Mouse (Mus musculus) left cerebral cortex, adult 2 months (tissue): ENCODE results near the gene Paxip1. TPM values are rescaled to one million over a fixed set of nuclear protein-coding genes. Genes with fewer than 3 reads are reported as not detected.

Source experiments
- DNase-seq, 2 experiments: peaks; one replicate each; pipeline ENCODE4 v3.0.0; 2021 to 2022; ENCODE audit warnings: low spot score in 2 of 2, mixed read lengths in 1 of 2; ENCODE audit errors: extremely low spot score in 1 of 2
- H3K27ac ChIP-seq: fragments of 200-600 bp; 2 replicates; pipeline ENCODE4 v1.8.1; 2022
- H3K4me3 ChIP-seq: fragments of 200-600 bp; 2 replicates; pipeline ENCODE4 v1.8.1; 2022
- CTCF ChIP-seq: fragments of 200-600 bp; IDR thresholded peaks from 2 replicates; pipeline ENCODE4 v1.8.1; 2022; ENCODE audit warnings: antibody characterized with exemption, mild to moderate bottlenecking, moderate library complexity
- intact Hi-C: fragments of 180-260 bp; cut with DNase I; formaldehyde crosslinking; loops from one replicate; pipeline ENCODE4 v1.15.1; 2025
- long read RNA-seq, 2 experiments: library from polyadenylated mRNA; stranded (forward); transcript quantifications; one replicate each; pipeline ENCODE4 v2.0.0; 2021; ENCODE audit warnings: borderline mapping rate in 2 of 2
- total RNA-seq, 2 experiments: library from RNA; stranded (reverse); gene quantifications; 2 replicates each; pipeline ENCODE4 v1.2.3; 2021

The Paxip1 gene
- 10 to 100 TPM; 48.9 to 50.6 TPM for total RNA-seq
- long read RNA-seq, experiment 1, full-length matches to known transcripts, result 13 of 58 reads
- long read RNA-seq, experiment 1, partial matches to known transcripts, result 6 of 58 reads
- long read RNA-seq, experiment 1, other reads (novel, unspliced or antisense), result 39 of 58 reads
- long read RNA-seq, experiment 2, full-length matches to known transcripts, result 7 of 55 reads
- long read RNA-seq, experiment 2, partial matches to known transcripts, result 7 of 55 reads
- long read RNA-seq, experiment 2, other reads (novel, unspliced or antisense), result 41 of 55 reads

DNA sequence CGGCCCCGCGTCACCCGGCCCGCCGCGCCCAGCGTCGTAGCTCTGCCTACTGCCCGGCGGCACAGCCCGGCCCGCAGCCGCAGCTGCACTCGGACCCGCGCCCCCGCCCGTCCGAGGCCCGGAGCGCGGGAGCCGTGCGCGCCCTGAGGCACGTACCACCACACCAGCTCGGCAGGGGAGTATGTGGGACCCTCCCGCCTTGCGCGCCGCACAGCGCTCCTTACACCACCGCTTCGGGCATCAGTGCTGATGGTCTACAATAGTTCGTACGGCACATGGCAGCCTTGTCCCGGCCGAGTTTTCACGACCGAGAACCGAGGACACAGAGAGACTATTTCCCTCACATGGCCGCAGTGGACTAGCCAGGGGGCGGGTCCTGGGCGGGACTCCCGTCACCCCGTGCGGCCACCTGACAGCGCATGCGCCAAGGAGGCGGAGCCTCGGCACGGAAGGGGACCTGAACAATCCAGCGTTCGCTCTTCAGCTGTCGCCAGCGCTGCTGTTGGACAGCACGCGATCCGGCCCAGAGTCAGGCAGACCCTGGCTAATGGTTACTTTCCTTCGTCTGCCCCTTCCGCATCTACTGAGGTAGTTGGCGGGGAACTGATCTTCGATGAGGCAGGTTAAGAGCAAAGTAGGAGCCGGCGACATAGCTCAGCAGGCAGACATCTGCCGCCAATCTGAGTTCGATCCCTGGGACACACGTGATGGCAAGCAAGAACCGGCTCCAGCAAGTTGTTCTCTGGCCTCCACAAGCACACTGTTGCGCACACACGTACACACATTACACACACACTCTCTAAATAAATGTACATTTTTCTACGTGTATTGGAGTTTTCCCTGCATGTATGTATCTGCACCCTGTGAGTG, at the start of gene Paxip1:
Gene Paxip1, minus strand, starts transcription at position 389 of the 870 bp plus-strand sequence.
- peak; percentile 94 to 95 for DNase-seq
- intact Hi-C loops, result loop anchor here (1.0 to 2.0 kb wide), 3 partner anchors 51 to 301 kb away; partner anchors contain the start of gene Htr5a
- no peak; the same call in 1 of the 2 replicates for TF ChIP-seq CTCF
- Histone ChIP-seq H3K4me3 (peak within 1 kb of the TSS; percentile 56), H3K27ac (peak within 1 kb of the TSS; percentile 100)

DNA sequence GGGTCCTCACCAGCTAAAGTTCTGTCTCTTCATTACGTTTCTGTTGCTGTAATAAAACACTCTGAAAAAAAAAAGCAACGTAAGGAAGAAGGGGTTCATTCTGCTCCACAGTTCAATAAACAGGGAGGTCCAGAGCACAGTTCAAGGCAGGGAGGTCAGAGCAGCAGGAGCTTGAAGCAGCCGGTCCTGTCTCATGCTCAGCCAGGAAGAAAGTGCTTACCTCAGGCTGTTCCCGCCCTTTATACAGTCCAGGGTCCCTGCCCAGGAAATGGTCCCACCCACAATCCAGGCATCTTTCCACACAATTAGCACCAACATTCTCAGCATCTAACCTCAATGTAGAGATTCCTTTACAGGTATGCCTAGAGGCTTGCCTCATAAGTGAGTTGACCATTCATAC, 46.6 kb upstream of the Paxip1 start:
- no peak for TF ChIP-seq CTCF
- no peak overlapping the region for H3K27ac ChIP-seq
- H3K4me3 ChIP-seq, result no peak overlapping the region
- intact Hi-C loops, result no loop called here
- DNase-seq, result no peak

DNA sequence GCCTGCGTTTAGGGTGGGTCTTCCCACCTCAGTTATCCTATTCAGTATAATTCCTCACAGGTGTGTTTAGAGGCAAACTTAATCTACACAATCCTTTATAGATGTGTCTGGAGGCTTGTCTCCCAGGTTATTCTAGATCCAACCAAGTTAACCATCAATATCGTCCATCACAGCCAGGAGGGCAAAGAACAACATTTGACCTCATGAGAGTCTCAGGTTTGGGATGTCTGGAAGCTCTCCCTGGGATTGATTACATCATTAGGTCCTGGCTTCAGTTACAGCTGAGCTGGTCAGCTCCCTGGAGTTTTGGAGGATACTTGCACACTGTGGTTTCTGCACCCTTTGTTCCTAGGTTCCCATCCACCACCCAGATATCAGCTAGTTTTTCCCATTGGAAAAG, 43.6 kb upstream of the Paxip1 start:
- H3K27ac ChIP-seq, result no peak overlapping the region
- no peak overlapping the region for H3K4me3 ChIP-seq
- no peak for DNase-seq
- intact Hi-C loops, result no loop called here
- TF ChIP-seq CTCF, result no peak

DNA sequence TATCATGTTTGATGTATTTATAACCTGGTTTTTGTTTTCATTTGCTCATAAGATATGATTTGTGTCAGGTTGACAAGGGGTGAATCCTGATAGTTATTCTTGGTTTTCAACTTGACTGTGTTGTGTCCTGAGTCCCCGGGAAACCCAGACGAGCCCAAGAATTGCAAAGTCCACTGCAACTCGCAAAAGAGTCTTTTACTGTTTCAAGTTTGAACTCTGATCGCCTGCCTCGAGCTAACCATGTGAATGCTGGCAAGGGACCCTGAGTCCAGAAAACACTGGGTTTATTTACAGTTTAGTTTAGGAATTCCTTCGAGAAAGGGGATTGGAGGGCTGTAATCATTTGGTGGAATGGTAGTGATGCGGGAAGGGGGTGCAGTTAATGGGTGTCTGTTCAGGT, 36.5 kb upstream of the Paxip1 start:
- intact Hi-C loops, result no loop called here
- DNase-seq, result no peak
- Histone ChIP-seq H3K4me3 (no peak overlapping the region), H3K27ac (no peak overlapping the region)
- no peak for TF ChIP-seq CTCF

DNA sequence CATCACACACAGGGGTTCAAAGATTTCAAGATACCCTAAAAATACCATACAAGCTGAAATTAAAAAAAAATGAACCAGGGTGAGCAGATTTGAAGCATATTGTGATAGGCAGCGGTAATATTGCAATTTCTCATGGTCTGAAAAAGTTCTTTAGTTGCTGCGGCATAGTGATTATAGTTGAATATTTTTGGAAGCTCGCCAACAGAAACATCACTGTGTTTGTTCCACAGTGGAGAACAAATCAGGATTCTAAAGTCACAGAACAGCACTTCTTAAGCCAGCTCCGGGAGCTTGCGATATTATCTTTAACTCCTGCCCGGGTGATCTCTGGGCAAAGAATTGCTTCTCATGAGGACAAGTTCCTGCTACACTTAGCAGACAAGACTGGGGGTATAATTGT, 29.7 kb upstream of the Paxip1 start:
- intact Hi-C loops, result no loop called here
- Histone ChIP-seq H3K27ac (no peak overlapping the region), H3K4me3 (no peak overlapping the region)
- no peak for DNase-seq
- TF ChIP-seq CTCF, result no peak

DNA sequence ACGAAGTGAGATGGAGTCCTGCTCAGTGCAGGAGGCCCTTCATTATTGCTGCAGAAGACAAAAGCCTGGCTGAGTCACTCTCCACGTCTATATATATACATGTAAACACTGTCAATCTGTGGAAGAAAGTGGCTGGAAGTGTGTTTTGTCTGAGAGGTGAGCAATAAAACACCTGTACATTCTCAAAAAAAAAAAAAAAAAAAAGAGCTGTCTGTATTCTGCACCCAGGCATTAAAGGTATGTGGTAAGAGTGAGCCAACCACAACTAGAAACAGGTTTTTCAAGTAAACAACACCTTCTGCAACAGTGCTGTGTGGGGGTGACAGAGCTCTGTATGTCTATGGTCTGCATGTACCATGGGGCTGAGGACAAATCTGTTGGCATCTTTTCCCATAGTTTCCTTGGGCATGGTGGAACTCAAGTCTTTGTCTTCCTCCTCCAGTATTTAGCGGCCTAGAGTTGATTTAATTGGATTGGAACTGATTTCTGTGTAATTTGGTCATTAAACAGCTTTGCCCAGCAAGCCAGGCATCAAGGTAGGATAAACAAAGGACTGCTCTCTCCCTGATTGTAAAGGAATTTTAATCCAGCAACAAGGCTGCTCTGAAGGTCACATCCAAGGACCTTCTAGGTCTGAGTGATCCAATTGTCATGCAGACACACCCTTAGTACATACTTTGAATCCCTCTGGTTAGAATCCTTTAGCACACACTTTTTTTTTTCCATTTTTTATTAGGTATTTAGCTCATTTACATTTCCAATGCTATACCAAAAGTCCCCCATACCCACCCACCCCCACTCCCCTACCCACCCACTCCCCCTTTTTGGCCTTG, 27.6 kb upstream of the Paxip1 start:
- Histone ChIP-seq H3K27ac (no peak overlapping the region), H3K4me3 (no peak overlapping the region)
- no peak for TF ChIP-seq CTCF
- intact Hi-C loops, result no loop called here
- no peak for DNase-seq

DNA sequence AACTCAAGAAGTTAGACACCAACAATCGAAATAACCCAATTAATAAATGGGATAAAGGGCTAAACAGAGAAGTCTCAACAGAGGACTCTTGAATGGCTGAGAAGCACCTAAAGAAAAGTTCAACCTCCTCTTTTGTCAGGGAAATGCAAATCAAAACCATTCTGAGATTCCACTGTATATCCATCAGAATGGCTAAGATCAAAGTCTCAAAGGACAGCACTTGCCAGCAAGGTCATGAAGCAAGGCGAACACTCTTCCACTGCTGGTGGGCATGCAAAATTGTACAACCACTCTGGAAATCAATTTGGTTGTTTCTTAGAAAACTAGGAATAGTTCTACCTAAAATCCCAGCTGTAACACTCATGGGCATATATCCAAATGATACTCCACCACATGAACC, 22.8 kb upstream of the Paxip1 start:
- H3K27ac ChIP-seq, result no peak overlapping the region
- TF ChIP-seq CTCF, result no peak
- intact Hi-C loops, result no loop called here
- no peak overlapping the region for H3K4me3 ChIP-seq
- no peak for DNase-seq

DNA sequence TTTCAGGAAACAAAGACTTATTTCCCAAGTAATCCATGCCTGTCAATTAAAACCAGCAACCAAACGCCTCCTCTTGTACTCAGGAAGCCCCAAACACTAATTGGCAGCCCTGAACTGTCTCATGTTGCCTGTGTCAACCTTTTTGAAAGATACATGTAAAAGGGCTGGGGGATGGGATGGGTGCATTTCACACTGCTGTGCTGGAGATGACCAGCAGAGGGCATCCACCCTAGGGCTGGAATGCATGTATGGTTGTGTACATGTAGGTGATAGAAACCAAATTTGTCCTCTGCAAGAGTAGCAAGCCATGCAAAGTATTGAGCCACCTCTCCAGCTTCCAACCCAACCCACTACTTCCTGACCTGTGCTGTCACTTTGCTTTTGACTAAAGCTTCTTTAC, 2.4 kb upstream of the Paxip1 start:
- Histone ChIP-seq H3K27ac (no peak overlapping the region), H3K4me3 (no peak overlapping the region)
- peak; percentile 83 for TF ChIP-seq CTCF
- intact Hi-C loops, result no loop called here
- DNase-seq, result peak; percentile 56 to 77

DNA sequence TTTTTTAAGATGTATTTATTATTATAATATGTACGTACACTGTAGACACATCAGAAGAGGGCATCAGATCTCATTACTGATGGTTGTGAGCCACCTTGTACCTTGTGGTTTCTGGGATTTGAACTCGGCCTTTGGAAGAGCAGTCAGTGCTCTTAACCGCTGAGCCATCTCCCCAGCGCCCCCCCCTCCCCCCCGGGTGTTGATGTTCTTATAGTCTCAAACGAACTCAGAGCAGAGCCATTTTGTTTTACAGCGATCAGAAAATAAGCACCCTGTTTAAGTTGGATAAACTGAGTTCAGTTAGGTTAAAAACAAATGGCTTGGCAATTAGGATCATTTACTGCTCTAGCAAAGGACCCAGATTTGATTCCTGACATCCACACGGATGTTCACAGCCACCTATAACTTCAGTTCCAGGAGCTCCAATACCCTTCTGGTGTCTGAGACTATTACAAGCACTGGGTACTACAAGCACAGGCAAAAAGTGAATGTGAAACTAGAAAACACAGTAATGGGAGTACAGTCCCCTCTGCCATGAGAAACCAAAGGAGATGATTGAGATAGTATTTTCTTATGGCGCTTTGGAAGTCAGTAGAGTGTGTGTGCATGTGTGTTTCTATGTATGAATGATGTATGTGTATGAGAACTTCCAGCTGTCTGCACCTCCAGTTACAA, 1.2 kb upstream of the Paxip1 start:
- Histone ChIP-seq H3K4me3 (peak overlapping the region; percentile 56), H3K27ac (no peak overlapping the region)
- no peak for TF ChIP-seq CTCF
- DNase-seq, result no peak
- intact Hi-C loops, result loop anchor here (1.0 kb wide), 1 partner anchor 300 kb away; no protein-coding TSS in a partner anchor

DNA sequence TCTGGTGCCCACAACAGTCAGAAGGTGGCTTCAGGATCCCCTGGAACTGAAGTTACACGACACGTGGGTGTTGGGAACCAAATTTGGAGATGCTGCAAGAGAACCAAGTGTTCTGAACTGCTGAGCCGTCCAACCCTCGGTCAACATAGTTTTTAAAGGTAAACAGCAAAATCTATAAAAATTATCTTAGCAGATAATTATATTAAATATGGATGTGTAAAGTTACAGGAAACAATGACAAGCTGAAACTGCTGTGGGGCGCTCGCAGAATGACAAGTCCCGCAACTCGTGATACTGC, 631 bp upstream of the Paxip1 start:
- no peak for DNase-seq
- Histone ChIP-seq H3K4me3 (peak overlapping the region; percentile 56), H3K27ac (peak overlapping the region; percentile 100)
- TF ChIP-seq CTCF, result no peak
- intact Hi-C loops, result loop anchor here (1.0 kb wide), 1 partner anchor 300 kb away; no protein-coding TSS in a partner anchor

DNA sequence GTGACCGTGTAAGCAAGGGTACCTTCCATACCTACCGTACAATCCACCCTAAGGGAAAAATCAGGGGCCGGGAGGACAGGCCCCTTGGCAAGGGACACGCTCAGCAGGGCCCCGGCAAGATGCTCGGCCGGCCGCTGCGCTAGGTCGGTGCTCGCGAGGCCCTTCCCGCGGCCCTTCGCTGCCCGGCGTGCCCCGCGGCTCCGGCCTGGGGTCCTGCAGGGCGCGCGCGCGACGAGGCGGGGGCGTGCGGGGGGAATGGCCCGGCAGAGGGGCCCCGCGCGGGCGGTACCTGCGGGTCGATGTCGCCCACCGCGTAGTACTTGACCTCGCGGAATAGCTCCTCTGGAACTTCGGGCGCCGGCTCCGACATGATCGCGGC, 592 bp downstream of the Paxip1 start:
- DNase-seq, result peak; percentile 67 to 80
- H3K4me3 ChIP-seq, result peak overlapping the region; percentile 56
- H3K27ac ChIP-seq, result peak overlapping the region; percentile 100
- intact Hi-C loops, result loop anchor here (1.0 to 2.0 kb wide), 2 partner anchors 51 to 282 kb away; partner anchors contain the start of gene Htr5a
- no peak for TF ChIP-seq CTCF
